Comparison of ENCODE assay signal across 10 mouse cellular contexts in genomic region chr15:6988187-6988586, GRCm38 (mm10).
DNase-seq lines count a peak whose midpoint lies in the region; ATAC-seq and TF ChIP-seq lines count a peak whose summit lies in the region.
"Had no signal": no experiment of that assay in that cellular context is flagged by ENCODE, and none has a peak within 500 bp of the region (broad histone marks: within the 10 kb centered on the region; RNA-seq: fewer than 3 reads in every experiment).

No protein-coding gene starts in this region.

- WGBS in midbrain, embryonic 15.5 days: 70% methylated on average over 3 of the region's 3 CpGs
- 73% methylated on average over 3 of the region's 3 CpGs for WGBS in midbrain, embryonic 13.5 days

- ATAC-seq in midbrain, embryonic 15.5 days (replicated peaks): peak; percentile 65
- ATAC-seq in midbrain, embryonic 13.5 days: no peak
- peak; percentile 96 for ATAC-seq in frontal cortex, adult (ENCODE audit: low TSS enrichment)
- no peak for ATAC-seq in inflammation-experienced regulatory T-cells, adult 6 months

- H3K27ac ChIP-seq in midbrain, embryonic 15.5 days: 0 out of 2 replicates have a peak overlapping the region, but pooled peaks have one; percentile 20
- H3K27ac ChIP-seq in midbrain, embryonic 13.5 days: no peak overlapping the region
- H3K27ac ChIP-seq in layer of hippocampus, adult 2 months: peak overlapping the region; percentile 79
- H3K27ac ChIP-seq: macrophage; stomach, embryonic 15.5 days had no signal

- no peak overlapping the region for H3K4me3 ChIP-seq in midbrain, embryonic 15.5 days
- no peak overlapping the region for H3K4me3 ChIP-seq in midbrain, embryonic 13.5 days (replicated peaks)
- H3K4me3 ChIP-seq in layer of hippocampus, adult 2 months: no peak overlapping the region
- H3K4me3 ChIP-seq: stomach, embryonic 15.5 days had no signal

- no peak overlapping the region for H3K4me2 ChIP-seq in midbrain, embryonic 15.5 days
- no peak overlapping the region for H3K4me2 ChIP-seq in midbrain, embryonic 13.5 days (replicated peaks)
- H3K4me2 ChIP-seq: stomach, embryonic 15.5 days had no signal

- H3K9ac ChIP-seq in midbrain, embryonic 15.5 days: no peak overlapping the region
- H3K9ac ChIP-seq in midbrain, embryonic 13.5 days (replicated peaks): no peak overlapping the region
- H3K9ac ChIP-seq: stomach, embryonic 15.5 days had no signal

- H3K27me3 ChIP-seq in midbrain, embryonic 15.5 days (replicated peaks): no peaks in the 10 kb centered on the region
- no peaks in the 10 kb centered on the region for H3K27me3 ChIP-seq in midbrain, embryonic 13.5 days
- H3K27me3 ChIP-seq: stomach, embryonic 15.5 days had no signal

- no peaks in the 10 kb centered on the region for H3K36me3 ChIP-seq in midbrain, embryonic 15.5 days (replicated peaks)
- H3K36me3 ChIP-seq in midbrain, embryonic 13.5 days: no peaks in the 10 kb centered on the region
- H3K36me3 ChIP-seq: stomach, embryonic 15.5 days had no signal

- peak; percentile 55 to 80 for DNase-seq in layer of hippocampus, adult 2 months (ENCODE audit: low spot score in 2 of 2)
- peak; percentile 86 to 90 for DNase-seq in right cerebral cortex, postnatal 10 days (ENCODE audit: low spot score in 2 of 2)
- no peak for DNase-seq in spleen, adult 18-20 months
- DNase-seq in kidney, postnatal 10 days: no peak

- no peaks in the 10 kb centered on the region for H3K9me3 ChIP-seq in midbrain, embryonic 15.5 days
- no peaks in the 10 kb centered on the region for H3K9me3 ChIP-seq in midbrain, embryonic 13.5 days
- H3K9me3 ChIP-seq: stomach, embryonic 15.5 days had no signal

- no peaks in the 10 kb centered on the region for H3K4me1 ChIP-seq in midbrain, embryonic 15.5 days
- H3K4me1 ChIP-seq in midbrain, embryonic 13.5 days (replicated peaks): no peaks in the 10 kb centered on the region
- H3K4me1 ChIP-seq: stomach, embryonic 15.5 days had no signal

- TF ChIP-seq CTCF in layer of hippocampus, adult 2 months (conservative IDR thresholded peaks at IDR 0.05): peak; percentile 33; the same call in 1 of the 2 replicates

Comparison
In these comparisons a context has a peak if more than half of its experiments do, and no peak if none do; other contexts are left out.
1. ATAC-seq: peak in midbrain, embryonic 15.5 days (single experiment) and frontal cortex, adult (single experiment); none in midbrain, embryonic 13.5 days (single experiment) and inflammation-experienced regulatory T-cells, adult 6 months (single experiment).
2. DNase-seq: peak in layer of hippocampus, adult 2 months (2 of 2) and right cerebral cortex, postnatal 10 days (2 of 2); none in spleen, adult 18-20 months (0 of 2) and kidney, postnatal 10 days (single experiment).